Mouse (Mus musculus): ENCODE measurements around the gene Cish.

The Cish gene

DNA sequence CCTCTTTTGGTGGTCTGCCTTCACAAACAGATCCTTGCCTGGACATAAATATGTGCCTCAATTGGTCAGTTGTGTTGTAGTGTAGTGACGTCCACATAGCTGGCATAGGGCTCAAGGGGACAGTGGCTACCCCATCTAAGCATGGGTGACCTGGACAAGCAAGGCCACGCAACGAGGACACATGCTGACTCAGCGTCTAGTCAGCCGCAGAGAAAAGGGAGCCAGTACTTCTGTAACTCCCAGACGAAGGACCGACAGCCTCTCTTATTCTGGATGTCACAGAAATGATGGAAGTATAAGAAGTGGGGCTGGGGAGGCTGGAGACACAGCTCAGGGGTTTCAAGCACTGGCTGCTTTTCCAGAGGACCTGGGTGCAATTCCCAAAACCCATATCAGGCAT lies 18.2 kb upstream of the Cish start:
- DNase-seq (ENCODE audit: low spot score): no peak

DNA sequence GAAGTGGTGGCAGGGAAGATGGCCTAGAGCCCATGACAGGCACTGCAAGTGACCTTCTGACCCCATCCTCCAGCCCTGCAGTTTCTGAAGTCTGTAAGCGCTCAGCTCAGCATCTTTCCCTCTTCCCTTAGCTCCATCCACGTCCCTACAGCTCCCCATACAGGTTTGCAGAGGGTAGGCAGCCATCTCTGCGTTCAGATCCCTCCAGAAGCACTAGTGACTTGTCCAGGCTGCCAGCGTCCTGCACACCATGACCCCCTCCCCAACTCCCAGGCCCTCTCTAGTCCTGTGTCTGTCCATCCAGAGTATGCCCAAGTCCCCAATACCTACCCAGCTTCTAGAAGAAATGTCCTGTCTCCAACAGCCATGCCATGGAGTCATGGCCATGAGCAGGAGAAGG lies 17.7 kb upstream of the Cish start:
- no peak for DNase-seq (ENCODE audit: low spot score)

DNA sequence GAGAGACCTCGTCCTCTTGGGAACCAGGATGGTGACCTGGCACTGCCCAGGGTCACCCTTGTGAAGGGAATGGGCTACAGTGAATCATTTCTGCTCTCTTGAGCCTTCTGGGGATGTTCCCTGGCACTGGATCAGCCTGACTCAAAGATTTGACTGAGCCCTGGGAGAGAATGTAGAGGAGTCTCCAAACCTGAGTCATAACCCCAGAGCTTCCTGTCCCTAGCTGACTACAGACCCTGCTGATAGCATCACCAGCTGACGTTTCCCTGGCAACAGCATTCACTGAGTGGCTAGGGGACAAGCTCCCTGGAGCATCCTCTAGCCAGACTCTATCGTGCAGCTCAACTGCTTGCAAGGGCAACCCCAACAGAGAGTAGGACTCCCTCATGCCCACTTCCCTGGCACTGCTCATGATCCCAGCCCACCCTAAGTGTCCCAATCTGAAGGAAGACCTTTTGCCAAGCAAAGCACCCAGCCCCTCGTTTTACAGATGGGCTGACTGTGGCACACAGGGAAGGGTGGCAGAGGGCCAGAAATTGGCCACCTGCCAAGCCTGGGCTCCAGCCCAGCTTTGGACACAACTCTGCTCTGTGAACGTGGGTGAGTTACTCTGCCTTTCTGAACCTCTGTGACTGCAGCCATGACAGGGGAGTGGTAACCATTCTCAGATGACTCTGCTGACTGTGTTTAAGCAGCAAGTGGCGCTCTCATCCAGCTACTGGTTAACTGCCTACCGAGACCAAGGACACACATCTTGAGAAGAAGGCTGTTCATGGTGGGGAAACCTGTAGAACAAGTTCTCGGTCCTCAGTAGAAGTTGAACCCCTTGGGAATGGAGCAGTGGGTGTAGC lies 17.1 kb upstream of the Cish start:
- peak; percentile 35 for DNase-seq (ENCODE audit: low spot score)

DNA sequence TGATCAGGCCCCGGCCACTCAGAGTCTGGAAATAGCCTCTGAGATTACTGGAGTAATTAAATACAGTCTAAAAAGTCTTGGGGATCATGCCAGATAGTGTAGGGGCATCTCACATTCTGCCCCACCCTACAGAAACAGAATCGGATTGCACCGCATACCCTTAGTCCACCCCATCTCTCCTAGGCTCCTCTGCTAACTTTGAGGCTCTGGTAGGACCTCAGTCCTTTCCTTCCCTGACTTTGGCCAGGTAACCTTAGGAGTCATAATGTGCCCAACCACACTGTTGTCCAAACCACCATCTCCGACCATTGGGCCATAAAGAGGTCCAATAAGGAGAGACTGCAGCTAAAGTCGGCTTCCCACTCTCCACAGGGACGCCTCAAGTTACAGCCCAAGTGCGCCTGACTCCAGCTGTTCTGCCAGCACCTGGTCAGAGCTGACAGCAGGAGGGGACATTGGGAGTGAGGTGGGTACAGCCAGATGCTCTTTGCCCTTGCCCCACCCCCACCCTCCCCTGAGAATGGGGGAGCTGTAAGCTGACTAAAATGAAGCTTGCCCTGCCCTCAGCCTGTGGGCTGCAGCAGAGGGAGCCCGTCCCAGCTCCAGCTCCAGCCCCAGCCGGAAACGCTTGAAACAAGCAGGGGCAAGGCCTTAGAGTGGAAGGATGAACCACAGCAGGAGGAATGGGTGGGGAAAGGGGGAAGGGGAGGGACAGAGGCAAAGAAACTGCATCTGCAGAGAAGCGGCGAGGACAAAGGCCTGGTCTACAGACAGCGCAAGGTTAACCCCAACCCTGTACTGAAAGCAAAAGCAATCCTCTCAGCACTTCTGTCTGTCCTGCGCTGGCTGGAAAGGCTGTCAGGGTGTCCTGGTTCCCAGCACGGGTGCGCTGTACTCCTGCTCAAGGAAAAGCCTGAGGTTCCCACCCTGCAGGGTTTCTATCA lies 16.2 kb upstream of the Cish start:
- DNase-seq (ENCODE audit: low spot score): peak; percentile 44

DNA sequence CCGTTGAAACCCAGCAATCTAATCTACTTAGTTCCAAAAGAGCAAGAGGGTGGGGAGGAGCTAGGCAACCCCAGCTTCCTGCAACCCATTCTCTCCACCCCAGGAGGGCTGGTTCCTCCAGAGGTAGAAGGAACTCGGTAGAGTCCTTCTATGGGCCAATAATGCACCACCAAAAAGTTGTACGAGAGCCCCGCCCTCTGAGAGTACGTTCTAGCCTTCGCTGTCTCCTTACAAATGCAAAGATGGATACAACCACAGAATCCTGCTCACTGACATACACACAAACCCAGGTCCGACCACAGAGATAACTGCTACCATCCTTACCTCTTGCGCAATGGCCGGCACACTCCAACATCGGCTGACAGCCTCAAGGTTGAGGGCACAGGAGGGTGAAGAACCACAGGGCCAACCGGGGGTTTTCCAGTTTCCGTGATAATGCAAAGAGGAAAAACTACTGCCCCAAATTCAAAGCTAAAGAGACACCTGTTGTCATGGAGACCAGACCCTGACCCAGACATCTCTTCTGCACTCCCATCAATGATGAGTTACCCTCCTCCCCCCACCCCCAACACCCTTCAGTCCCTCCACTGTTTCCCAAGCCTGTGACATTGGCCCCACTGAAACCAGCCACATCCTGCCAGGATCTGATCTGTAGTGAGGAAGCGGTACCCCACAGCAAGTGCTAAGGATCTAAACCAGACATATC lies 15.4 kb upstream of the Cish start:
- no peak for DNase-seq (ENCODE audit: low spot score)

DNA sequence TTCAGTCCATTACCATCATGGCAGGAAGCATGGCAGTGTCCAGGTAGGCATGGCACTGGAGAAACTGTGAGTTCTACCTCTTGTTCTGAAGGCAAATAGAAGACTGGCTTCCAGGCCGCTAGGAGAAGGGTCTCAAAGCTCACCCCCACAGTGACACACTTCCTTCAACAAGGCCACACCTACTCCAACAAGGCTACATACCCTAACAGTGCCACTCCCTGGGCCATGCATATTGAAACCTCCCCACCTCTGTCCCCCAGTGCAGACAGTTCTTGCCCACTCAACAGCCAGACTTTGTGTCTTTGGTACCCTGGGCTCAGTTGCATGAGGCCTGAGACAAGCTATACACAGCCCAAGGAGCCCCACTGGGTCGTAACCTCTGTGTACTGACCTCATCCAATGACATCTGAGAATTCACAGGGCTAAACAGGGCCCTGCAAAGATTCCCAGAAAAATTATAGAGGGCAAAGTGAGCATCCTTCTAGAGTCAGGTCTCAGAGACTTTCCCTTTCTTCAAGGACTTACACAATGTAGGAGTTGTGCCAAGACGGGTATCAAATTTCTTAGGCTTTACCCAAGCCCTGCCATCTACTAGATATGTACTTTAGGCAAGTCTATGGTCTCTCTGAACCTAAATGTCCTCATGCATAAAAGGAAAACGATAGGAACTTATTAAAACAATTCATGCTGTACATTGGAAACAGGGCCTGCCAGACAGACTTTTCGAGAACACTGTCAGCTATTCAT lies 14.4 kb upstream of the Cish start:
- DNase-seq (ENCODE audit: low spot score): no peak

DNA sequence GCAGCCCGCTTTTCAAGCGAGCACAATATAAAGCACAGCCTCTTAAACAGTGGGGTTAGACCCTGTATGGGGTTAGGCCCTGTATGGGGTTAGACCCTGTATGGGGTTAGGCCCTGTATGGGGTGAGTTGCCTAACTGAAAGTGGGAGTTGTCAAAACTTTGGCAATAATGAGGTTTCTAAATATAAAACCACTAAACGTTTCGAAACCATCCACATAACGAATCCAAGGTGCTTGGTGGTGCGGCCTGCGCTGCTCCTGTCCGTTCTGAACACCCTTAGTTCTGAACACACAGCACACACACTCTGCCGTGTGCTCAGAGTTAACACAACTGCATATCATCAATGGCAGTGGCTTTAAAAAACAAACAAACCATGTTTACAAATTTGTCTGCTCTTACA lies 12.9 kb upstream of the Cish start:
- no peak for DNase-seq (ENCODE audit: low spot score)

DNA sequence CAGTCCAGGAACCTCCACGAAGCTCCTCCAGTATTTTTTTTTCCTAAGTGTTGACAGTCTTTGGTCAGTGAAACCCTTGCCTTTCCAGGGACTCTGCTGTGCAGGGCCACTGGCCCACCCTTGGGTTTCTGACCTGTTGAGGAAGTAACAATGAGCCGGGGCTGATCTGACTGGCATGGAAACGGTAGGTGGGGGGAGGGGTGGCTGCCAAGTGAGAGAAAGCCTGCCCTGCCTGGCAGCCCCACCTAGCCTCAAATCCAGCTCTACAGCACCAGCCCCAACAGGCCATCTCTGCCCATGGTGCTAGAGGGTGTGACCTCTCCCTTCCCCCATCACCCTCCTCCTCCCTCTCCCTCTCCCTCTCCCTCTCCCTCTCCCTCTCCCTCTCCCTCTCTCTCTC lies 10.8 kb upstream of the Cish start:
- no peak for DNase-seq (ENCODE audit: low spot score)

DNA sequence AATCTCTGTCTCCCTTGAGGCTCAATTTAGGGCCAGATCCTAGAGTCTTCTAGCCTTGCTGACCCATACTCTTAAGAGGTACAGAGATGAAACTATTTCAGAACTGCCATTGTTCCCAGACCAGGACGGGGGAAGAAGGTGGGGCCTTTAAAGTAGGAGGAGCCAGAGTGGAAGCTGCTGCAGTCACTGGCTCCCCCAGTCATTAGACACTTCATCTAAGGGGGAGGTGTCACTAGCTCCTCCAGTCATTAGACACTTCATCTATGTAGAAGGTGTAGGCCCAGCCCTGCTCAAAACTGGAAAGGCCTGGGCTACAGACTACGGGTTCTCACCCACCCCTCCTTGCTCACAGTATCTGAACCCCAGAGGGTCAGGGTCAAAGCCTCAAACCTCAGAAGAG lies 8.5 kb upstream of the Cish start:
- DNase-seq (ENCODE audit: low spot score): no peak

DNA sequence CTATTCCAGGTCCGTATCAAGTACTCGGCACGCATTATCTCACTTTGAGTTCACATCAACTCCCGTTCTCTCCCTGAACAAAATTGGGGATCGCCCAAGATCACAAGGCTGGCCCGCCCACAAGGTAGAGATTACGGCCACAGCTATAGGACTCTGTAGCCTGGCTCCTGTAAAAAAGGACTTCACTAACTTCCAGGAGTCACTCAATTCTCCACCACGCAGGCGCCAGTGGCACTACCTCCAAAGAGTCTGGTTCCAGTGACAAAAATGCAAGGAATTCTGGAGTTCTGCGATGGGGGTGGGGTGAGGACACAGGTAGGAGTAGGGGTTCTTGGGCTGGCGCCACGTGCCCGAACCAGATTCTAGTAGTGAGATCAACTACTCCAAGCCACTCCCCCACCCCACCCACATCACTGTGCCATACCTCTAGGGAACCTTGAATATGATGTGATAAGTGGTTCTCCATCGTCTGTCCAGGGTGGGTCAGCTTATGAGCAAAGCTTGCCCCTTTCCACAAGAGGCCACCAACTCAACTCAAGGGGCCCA lies 7.6 kb upstream of the Cish start:
- no peak for DNase-seq (ENCODE audit: low spot score)

DNA sequence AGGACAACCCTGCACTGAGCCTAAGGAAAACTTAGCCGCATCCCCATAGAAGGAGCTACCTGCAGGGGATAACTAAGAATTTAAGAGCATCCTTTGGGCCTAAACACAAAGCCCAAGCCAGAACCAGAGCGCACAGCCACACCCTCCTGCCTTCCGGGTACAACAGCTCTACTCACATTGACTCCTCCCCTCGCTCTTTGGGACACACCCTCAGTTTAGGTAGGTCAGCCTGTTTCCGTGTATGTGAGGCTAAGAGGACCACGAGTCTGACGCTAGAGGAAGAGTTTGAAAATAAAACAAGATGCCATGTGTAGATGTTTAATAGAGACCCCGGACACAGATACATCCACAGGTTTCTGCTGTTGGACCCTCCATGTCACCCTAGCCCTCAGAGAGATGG lies 7.1 kb upstream of the Cish start:
- no peak for DNase-seq (ENCODE audit: low spot score)

DNA sequence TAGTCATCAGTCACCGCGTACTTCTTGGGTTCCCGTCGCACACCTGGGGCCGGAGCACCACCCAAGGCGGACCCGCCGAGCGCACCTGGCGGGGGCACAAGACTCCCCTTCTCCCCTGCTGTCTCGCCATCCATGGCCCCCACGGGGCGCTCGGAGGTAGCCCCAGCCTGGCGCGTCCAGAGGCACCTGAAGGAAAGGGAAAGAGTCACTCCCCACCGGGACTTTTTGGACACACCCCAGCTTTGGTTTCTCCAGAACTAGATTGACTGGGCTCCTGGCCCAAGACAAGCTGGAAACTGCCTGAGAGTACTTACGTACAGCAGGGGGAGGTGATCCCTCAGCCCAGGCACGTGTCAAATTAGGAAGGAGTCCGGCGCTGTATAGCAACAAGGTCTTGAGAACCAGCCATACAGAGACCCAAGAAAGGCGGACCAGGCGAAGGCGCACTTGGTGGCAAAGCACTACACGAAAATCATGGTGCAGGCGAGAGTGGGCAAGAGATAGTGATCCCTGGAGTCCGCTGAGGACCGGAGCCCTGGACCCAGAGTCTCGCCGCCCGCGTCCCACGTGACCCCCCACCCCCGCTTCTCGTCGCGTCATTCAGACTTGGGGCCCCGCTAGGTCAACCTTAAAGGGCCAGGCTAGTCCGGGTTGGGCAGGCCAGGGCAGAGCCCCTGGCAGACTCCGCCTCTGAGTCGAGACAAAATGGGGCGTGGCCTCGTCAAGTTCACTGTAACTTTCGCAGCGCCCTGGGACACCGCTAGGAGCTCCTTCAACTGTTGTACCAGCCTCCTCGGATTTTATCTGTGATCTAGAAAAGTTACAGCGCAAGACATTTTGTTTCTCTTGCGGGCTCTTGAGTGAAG lies 6.4 kb upstream of the Cish start, which contains the start of gene Mapkapk3:
Gene Mapkapk3 (minus strand): TSS at position 667 of the 866 bp plus-strand sequence.
- DNase-seq (ENCODE audit: low spot score): peak; percentile 94

DNA sequence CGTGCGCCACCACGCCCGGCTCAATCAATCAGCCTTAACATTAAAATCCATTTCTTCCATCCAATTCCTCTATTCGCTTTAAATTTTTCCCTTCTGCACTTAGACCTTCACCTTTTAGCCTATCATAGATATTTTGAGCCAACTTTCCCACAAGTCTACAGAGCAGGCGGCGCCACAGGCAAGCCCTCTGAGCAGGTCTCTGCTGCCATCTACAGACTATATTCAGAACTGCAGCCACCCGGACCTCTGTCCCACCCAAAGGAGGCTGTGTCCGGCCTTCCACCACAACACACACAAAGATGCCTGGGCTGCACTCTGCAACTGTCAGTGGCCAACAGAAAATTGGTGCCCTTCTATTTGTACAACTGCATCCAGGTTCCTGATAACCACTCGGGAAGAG lies 4.9 kb upstream of the Cish start:
- peak; percentile 81 for DNase-seq (ENCODE audit: low spot score)

DNA sequence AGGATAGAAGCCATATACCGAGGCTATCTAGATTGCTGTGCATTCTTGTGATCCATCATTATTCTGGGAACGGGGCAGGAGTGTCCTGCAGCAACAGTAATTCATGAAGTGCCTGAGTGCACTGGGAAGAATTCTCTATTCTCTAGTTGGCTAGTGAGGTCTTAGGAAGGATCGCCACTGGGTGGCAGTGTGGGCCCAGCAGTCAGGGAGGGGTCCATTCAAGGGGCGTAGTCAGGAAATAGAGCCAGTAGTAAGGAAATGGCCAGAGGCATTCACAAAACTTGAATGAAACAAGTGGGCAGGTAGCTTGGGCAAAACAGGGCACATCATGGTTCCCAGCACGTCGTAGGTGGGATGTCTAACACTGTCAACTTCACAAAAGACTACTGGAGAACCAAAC lies 1.6 kb upstream of the Cish start:
- peak; percentile 87 for DNase-seq (ENCODE audit: low spot score)

DNA sequence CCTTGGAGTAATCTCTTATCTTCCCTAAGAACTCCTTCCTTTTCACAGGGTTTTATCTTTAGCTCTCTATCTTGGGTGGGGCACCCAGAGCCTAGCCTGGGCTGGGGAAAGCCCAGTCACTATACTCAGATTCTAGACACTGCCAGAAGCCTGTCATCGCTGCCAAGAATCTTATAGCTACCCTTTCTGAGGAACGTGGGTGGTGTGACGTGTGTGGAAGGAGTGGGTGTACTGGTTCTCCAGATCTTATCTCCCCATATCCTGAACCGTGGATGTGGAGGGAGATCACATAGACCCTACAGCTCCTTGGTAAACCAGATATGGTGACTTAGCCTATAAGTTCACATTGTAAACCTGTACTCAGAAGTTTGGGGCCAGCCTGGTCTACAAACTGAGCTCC lies 210 bp upstream of the Cish start:
- DNase-seq (ENCODE audit: low spot score): no peak

DNA sequence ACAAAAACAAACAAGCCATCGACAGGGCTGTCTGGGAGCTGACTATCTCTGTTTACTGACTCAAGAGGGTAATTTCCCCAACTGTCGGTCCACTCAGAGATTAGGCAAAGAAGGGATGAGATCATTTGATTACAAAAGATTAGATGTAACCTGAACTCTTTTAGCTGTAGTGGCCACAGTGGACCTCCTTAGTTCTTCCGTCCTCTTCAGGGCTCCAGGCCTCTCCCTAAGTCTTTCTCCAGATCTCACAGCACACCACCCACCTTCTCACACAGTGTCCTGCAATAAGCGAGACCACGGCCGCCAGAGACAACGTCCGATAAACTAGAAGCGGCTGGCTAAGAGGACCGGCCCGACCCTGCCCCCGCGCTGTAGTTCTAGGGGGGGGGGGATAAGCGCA lies 215 bp downstream of the Cish start:
- peak; percentile 32 for DNase-seq (ENCODE audit: low spot score)

DNA sequence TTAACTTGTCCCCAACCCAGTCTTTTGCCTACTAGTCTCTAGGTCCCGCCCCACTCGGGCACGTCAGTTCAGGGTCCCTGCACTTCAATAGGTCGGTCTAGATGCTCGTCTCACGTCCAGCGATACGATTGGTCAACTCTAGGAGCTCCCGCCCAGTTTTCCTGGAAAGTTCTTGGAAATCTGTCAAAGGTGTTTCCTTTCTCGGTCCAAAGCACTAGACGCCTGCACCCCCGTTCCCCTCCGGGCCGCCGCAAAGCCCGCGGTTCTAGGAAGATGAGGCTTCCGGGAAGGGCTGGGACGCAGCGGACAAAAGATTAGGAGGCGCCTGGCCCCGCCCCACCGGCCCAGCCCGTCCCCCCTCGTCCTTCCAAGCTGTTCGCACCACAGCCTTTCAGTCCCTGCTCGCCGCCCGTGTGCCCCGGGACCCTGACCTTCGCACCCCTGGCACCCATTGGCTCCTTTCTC lies 707 bp downstream of the Cish start:
- DNase-seq (ENCODE audit: low spot score): peak; percentile 96

DNA sequence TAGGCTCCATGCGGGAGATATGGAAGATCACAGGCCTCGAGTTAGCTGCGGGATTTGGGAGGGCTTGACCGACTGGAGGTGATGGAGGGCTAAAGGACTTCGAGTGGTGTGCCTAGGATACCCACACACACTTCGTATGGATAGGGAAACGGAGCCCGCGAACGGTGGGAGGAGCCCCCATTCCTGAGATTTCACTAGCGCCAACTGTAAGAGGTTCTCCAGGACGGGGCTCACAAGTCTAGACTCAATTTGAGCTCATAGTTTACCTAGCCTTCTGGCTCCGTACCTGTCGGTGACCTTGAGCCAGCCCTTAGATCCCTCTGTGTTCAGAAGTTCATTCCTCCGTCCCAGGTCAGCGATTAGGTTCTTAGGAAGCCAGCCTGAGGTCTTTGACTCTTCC lies 1.2 kb downstream of the Cish start:
- no peak for DNase-seq (ENCODE audit: low spot score)

DNA sequence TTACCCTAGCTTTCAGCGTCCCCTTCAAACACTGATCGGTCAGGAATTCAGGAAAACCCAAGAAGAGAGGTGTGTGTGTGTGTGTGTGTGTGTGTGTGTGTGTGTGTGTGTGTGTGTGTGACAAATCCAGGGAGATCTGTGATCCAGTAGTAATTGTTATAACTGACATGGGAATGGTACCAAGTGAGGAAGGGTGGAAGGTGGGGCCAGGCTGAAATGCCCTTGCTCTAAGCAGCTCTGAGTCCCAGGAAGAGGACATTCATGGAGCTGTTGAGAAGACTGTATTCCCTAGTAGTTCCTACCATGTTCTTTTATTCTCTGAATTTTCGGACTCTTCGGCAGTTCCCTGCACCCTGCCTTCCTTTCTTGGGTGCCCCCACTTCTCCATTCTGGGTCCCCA lies 1.8 kb downstream of the Cish start:
- DNase-seq (ENCODE audit: low spot score): no peak

DNA sequence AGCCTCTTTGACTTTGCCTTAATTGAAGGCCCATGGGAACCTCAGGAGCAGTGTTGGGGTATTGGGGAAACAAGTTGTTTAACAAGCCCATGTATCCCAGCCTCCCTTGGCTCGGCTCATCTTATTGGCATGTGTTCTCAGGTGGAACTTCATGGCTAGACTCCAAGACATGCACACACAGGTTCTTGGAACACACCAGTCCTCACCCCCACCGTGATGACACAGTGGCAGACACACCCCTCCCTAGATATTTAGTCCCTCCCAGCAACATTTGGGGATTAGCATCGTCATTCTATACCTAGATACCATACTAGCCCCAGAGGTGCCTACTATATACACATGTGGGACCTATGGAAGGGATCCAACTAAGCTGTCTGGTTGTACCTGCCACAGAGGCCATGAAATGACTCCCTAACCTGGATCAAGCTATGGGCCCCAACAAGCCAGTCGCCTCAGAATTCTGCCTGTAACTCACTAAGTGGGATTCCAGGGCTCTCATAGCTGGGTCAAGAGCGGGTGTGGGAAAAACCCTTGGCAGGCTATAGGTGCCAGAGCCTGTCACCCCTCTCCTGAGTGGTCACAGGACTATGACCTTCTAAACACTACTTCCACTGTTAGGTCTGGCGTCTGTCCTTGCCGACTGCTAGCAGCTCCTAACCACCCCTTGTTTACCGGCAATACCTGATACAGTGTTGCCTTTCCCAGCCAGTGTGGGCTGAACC lies 2.4 kb downstream of the Cish start:
- DNase-seq (ENCODE audit: low spot score): no peak

Data from embryo, embryonic 10 days (tissue).